Mouse (Mus musculus): ENCODE results near the gene Myl6.

GRCm38 (mm10) chr10:128474366-128474765 is 19.6 kb downstream of the Myl6 start:
- TF ChIP-seq POLR2A (IDR thresholded peaks at IDR 0.05; ENCODE audit: low read depth, low read length) (no peak), KAT2A (IDR thresholded peaks at IDR 0.05; ENCODE audit: insufficient replicate concordance, low read length) (no peak), CHD2 (IDR thresholded peaks at IDR 0.05; ENCODE audit: low read length) (no peak), ZNF384 (IDR thresholded peaks at IDR 0.05; ENCODE audit: low read depth, low read length) (no peak)

All from CH12.LX (cell line).